Mouse (Mus musculus): ENCODE results near the gene Vmn1r12.
"Not testable (repeated sequence)": the region's sequence is repeated elsewhere in the genome, so short reads cannot be mapped to it uniquely, and the experiment has no call there.

Gene Vmn1r12

GRCm38 (mm10) chr6:57156619-57157018 is at the start of gene Vmn1r12:
TSS of gene Vmn1r12 (plus strand) at chr6:57156919.
- DNase-seq (ENCODE audit: low spot score in 2 of 2): no peak

- no peak for DNase-seq (ENCODE audit: low spot score in 2 of 2)
These were observed 47.6 kb upstream of the Vmn1r12 start, which contains the start of gene Vmn1r10 for GRCm38 (mm10) chr6:57109154-57109553. TSS of gene Vmn1r10 (plus strand) at chr6:57109454.

GRCm38 (mm10) chr6:57133155-57133554 is 23.6 kb upstream of the Vmn1r12 start, which contains the start of gene Vmn1r11:
TSS of gene Vmn1r11 (plus strand) at chr6:57133455.
- no peak for DNase-seq (ENCODE audit: low spot score in 2 of 2)

- not testable (repeated sequence) for DNase-seq (ENCODE audit: low spot score in 2 of 2)
These were observed 33.3 kb downstream of the Vmn1r12 start for GRCm38 (mm10) chr6:57190016-57190415.

GRCm38 (mm10) chr6:57202990-57203389 is 46.3 kb downstream of the Vmn1r12 start, which contains the start of gene Vmn1r13:
TSS of gene Vmn1r13 (plus strand) at chr6:57203290.
- DNase-seq (ENCODE audit: low spot score in 2 of 2): not testable (repeated sequence)
